Mouse (Mus musculus) embryonic facial prominence, embryonic 12.5 days (tissue): ENCODE data around the gene Inpp1. TPM values are rescaled to one million over a fixed set of nuclear protein-coding genes. Genes with fewer than 3 reads are reported as not detected.

Experiments
- polyA plus RNA-seq: library from polyadenylated mRNA; unstranded; fragments of >200 nt; fragmentation: Nextera tagmentation; extraction: Ambion mirVana; gene quantifications from 2 replicates; pipeline ENCODE4 v1.2.1, GENCODE M21; 2016

Inpp1 gene
- polyA plus RNA-seq, 1 experiment from 2014 or later, result 18.1 TPM

Other genes with a start within 250 kb of the Inpp1 start
- 11.3 and 12.2 TPM in 2 replicates for gene Nemp2, start 187.0 kb downstream of the Inpp1 start, polyA plus RNA-seq
- gene Mfsd6, start 90.2 kb downstream of the Inpp1 start, polyA plus RNA-seq, result 1.6 and 1.7 TPM in 2 replicates
- 24.6 and 25.0 TPM in 2 replicates for gene Hibch, start 27.2 kb upstream of the Inpp1 start, polyA plus RNA-seq
- 4.7 and 6.0 TPM in 2 replicates for gene 1700019D03Rik, start 202.5 kb upstream of the Inpp1 start, polyA plus RNA-seq
- 3.8 and 3.9 TPM in 2 replicates for gene Mstn, start 244.0 kb upstream of the Inpp1 start, polyA plus RNA-seq